Mouse (Mus musculus): Measurements from ENCODE around the gene Ms4a8a.
"Not testable (repeated sequence)": the region's sequence is repeated elsewhere in the genome, so short reads cannot be mapped to it uniquely, and the experiment has no call there.

Gene Ms4a8a

DNA sequence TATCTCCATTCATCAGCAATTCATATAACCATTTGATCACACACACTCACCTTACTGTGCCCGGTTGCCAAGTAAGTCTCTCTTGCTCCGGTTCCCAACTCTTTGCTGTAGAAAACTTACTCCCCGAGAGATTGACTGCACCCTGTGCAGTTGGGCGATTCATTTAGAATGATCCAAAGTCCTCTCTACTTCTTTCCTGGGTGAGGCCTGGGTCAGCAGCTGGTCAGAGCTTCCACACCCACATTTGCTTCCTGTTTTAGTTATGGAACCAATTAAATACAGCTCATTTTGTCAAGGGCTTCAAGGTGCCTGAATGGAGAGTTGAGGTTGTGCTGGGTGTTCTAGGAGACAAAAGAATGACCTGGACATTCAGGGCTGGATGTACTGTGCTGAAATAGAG is at the start of gene Ms4a8a:
Ms4a8a (minus strand) TSS at position 169 of the 400 bp plus-strand sequence.
- no peak for DNase-seq

- DNase-seq = no peak
Observed at GRCm38 (mm10) chr19:11129702-11130101, 48.8 kb upstream of the Ms4a8a start.

- peak; percentile 11 for DNase-seq
Observed at GRCm38 (mm10) chr19:11121016-11121420, 40.1 kb upstream of the Ms4a8a start.

DNA sequence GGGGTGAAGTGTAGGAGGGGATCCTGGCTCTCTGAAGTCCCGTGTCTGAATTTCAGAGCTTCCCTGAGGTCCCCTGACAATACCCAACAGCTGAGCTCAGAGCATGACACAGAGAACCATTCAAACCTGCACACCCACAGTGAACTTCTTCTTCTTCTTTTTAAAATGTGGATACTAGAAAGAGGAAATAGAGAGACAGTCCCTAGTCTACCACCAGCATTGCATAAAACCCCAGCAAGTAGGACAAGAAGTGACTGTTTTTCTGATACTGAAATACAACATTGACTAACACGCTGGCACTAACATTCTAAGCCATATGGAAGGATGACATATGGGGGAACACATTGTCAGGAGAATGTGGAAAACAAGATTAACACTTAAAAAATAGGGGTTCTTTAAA is 38.4 kb upstream of the Ms4a8a start:
- DNase-seq = no peak

DNA sequence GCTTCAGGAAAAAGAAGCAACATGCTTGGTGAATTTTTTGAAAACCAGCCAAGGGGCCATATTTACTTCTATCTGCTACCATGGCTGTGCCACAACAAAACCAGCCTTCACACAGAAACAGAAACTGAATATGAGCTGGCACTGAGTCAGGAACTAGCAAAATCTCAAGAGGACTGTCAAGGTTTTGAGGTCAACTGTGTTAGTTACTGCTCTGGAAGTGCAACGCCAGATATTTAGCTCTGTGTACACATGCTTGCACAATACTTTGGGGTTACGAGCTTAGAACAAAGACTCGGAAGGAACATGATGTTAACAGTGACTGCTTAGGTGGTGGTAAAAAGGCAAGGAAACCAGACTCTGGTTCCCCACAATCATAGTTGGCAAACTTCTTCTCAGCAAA is 26.8 kb upstream of the Ms4a8a start:
- peak; percentile 25 for DNase-seq

DNA sequence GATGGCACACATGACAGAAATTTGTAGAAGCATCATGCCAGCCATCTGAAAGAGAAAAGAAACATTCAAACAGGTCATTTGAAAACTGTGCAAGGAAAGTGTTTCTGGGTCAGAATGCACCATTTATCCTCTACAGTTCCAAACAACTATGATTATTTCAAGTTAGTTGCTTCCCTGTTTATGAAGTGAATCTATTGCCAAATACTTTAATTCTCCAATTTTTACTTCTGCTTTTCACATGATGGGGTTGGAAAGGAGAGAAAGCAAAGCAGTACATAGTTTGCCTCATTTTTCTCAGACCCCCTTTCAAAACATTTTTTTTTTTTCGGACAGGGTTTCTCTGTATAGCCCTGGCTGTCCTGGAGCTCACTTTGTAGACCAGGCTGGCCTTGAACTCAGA is 21.0 kb upstream of the Ms4a8a start:
- no peak for DNase-seq

GRCm38 (mm10) chr19:11098401-11098800 is 17.5 kb upstream of the Ms4a8a start:
- DNase-seq = no peak

DNA sequence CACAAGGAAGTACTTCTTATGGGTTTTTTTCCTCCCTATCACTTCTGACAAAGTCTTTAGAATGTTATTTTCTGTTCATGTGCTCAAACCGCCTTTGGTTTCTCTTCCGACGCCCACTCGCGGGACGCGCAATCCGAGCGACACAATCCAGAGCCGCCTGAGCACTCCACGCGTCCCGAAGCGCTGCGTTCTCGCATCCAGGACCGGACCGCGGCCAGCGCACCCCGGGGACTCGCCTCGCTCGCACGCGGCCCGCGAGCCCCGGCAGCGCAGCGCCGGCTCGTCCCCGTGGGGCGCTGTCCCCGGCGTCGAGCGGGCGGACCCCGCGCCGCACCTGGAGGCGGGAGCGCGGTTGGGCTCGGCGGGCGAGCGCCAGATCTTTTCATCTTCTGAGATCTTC is 11.2 kb upstream of the Ms4a8a start:
- DNase-seq = not testable (repeated sequence)

DNA sequence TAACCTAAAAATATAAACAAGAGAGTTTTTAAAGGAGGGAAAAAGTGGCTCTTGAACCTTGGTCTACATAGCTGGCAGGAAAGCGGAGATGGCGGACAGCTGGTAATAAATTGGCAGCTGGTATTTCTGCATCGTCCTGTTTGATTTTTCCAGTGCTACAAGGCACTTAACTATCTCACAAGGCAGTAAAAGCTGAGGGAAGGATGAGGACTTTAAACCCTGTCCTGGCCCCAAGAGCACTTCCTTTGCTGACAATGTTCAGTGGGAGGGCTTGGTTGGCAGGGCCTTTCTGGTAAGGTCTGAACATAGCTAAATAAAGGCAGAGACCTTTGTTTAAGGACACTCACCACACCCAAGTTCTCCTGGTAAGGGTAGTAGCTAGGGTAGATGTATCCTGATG is 10.5 kb downstream of the Ms4a8a start:
- DNase-seq = no peak

GRCm38 (mm10) chr19:11065202-11065875 is 15.6 kb downstream of the Ms4a8a start:
- DNase-seq = no peak

DNA sequence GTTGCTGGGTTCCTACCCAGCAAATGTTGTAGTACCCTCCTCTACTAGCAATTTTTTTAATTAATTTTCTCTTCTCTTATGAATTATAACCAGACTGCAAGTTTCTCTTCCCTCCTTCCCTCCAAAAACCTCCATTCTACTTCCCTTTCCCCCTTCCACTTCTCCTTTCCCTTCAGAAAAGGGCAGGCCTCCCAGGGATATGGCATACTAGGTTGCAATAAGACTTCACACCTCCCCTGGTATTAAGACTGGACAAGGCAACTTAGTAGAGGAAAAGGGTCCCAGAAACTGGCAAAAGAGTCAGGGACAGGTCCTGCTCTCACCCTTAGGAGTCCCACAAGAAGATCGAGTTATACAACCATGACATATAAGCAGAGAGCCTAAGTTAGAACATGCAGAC is 20.0 kb downstream of the Ms4a8a start:
- no peak for DNase-seq

DNA sequence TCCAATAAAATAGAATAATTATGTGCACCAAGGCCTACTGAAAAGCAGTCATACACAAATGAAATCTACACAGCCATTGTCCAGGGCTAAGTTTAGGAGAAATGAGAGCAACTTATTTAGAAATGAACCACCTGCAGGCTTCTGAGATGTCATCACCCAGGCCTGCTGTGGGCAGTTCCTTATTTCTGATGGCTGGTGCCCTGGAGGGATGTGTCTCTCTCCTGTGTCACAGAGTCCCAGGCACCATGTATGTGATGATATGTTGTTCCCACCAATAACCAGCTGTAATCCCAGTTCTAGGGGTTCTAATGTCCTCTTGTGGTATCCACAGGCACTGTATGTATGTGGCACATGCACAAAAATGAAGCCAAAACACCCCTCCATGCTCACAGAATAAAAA is 20.9 kb downstream of the Ms4a8a start:
- no peak for DNase-seq

GRCm38 (mm10) chr19:11055700-11056099 is 25.2 kb downstream of the Ms4a8a start:
- not testable (repeated sequence) for DNase-seq

DNA sequence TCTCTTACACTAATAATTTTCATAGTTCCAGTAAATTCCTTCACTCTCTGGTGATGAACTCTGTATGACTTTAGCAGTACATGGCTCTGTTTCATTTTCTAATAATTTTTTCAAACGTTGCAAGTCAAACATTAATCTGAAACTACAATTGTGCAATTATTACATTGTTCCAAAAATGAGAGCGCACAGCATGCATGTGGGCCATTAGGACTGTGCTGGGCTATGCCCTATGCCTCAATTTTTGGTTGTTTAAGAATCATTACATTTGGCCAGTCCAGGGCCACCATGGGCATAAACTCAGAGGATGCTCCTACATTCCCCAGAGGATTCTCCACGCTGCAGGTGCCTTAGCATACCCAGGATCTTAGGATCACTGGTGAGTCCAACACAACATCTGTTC is 27.6 kb downstream of the Ms4a8a start:
- no peak for DNase-seq

DNA sequence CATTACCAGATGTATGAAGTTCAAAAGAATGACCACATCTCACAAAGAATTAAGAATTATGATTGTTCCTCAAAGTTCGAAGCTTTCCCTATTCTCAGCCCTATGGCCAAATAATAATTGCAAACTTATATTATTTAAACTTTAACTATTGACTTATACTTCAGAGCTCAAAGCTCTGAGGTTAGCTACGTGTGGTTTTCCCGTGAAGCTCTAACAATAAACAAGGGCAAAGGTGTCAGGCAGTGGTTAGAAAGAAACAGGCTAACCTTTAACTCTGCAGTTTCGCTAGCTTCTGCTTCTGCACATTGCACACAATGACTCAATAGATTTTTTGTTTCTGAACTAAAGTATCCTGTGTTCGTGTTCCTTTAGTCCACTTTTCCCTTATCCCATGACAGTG is 28.0 kb downstream of the Ms4a8a start:
- no peak for DNase-seq

GRCm38 (mm10) chr19:11050286-11050685 is 30.6 kb downstream of the Ms4a8a start:
- no peak for DNase-seq

- no peak for DNase-seq
Observed at GRCm38 (mm10) chr19:11049426-11049825, 31.5 kb downstream of the Ms4a8a start.

DNA sequence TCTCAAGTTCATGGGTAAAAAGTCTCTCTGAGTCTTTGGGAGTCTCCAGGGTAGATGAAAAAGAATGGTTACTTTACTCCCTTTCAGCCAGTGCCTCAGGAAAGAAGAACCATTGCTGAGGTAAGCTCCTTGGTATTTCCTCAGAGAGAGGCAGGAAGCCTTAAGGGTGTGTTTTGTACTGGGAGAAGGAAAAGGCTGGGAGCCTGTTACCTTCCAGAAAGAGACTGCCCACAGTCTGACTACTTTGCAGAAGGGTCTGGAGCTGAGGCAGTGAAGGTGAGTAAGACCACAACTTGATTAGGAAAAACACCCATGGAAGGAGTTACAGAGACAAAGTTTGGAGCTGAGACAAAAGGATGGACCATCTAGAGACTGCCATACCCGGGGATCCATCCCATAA is 32.4 kb downstream of the Ms4a8a start:
- no peak for DNase-seq

- DNase-seq = no peak
Observed at GRCm38 (mm10) chr19:11048009-11048408, 32.9 kb downstream of the Ms4a8a start.

DNA sequence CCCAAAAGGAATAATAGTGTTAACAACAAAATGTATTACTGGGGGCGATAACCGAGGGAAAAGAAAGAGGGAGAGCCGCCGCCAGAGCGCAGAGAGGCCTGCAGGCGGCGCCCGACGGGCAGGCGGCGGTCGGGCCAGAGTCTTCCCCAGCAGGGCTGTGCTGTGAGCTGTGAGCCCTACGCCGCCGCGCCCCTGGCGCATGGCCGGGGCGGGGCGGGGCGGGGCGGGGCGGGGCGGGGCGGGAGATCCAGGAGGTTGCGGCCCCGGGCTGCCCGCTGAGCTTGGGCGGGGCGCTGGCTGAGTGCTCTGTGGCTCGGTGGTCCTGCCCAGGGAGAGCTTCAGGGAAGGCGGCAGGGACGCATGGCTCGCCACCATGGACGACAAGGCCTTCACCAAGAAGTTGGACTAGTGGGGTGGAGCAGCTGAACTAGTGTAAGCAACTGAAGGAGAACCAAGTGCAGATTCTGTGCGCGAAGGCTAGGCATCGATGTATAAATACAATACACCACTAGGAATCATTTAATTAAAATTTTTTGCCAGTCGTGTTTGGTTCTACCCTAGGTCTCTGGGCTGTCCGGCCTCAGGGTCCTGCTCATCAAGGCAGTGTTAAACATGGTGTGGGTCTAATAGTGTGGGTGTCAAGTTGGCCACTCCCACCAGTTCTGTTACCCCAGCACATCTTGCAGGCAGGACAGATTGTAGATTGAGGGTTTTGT is 35.7 kb downstream of the Ms4a8a start:
- DNase-seq = peak; percentile 68

- DNase-seq = no peak
Observed at GRCm38 (mm10) chr19:11044671-11044995, 36.3 kb downstream of the Ms4a8a start.

DNA sequence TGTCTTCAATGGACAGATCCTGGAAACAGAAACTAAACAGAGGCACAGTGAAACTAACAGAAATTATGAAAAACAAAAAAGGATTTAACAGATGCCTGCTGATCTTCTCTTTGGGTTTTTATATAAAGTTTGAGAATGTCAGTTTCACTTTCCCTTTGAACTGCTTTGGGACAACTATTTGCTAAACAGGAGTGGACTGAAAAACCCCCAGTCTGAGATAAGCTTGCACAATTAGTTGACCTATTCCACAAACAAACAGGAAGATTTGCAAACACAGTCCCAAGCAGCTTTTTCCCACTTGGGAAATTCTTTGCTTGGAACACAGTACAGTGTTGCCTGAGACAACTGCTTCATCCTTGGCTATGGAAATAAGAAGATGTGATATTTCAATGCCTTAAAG is 43.3 kb downstream of the Ms4a8a start:
- DNase-seq = no peak

GRCm38 (mm10) chr19:11022382-11022781 is 58.5 kb downstream of the Ms4a8a start:
- no peak for DNase-seq

- no peak for DNase-seq
Observed at GRCm38 (mm10) chr19:11017891-11018290, 63.0 kb downstream of the Ms4a8a start, which contains the start of gene Ms4a18. Gene Ms4a18, minus strand, starts transcription at chr19:11018031.

Measured in lung, postnatal 14 days (tissue).